8 mouse cellular contexts compared by ENCODE assay signal in the genomic region with DNA sequence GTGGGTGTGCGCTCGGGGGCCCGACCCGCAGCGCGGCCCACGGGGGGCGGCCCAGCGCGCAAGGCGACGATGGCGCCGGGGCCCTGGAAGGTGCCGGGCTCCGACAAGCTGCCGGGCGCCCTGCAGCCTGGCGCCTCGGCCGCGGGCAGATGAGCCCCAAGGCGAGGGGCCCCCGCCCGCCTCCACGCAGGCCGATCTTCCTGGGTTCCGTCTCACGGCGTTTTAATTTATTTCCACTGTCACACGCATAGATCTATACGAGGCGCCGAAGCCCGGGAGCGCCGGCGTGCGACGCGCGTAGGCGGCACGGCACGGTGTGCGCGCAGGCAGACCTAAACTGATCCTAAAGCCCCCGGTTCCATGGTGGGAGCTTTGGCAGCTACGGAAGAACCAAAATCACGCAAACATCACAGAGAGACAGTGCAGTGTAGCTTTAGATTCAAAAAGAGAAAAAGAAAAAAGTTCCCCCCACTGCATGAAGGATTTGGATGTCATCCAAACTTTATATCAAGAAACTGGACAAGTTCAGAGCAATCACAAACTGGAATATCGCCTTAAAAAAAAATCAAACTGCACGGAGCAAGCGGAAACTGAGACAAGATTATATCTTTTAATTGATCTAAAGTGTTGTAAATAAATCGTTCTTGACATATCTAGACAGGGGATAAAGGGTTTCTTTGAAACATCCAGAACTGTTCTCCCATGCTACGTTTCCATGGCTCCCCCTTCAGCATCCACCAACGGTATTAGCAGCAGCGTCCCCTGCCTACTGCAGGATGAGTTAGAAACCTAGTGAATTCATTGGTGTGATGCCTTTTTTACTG.
A peak's percentile ranks its signal among the peaks of the same experiment; 100 is the strongest.
DNase-seq lines count a peak whose midpoint lies in the region; ATAC-seq and TF ChIP-seq lines count a peak whose summit lies in the region.

No protein-coding gene starts in this region.

- peak; percentile 51 for ATAC-seq in forebrain, embryonic 16.5 days
- peak; percentile 24; the same call in 1 of the 2 replicates for ATAC-seq in limb, embryonic 13.5 days (ENCODE audit: low FRiP score, low read depth)
- ATAC-seq in midbrain, postnatal 0 days (ENCODE audit: low FRiP score) = peak; percentile 61

- H3K4me1 ChIP-seq in forebrain, embryonic 16.5 days (replicated peaks; ENCODE audit: control insufficient read depth, insufficient read depth, low read length) = peaks cover 10% of the 10 kb centered on the region
- H3K4me1 ChIP-seq in limb, embryonic 13.5 days = peaks cover 6% of the 10 kb centered on the region; the same call in 1 of the 2 replicates
- no peaks in the 10 kb centered on the region for H3K4me1 ChIP-seq in midbrain, postnatal 0 days (ENCODE audit: insufficient read depth, low read length)

- H3K4me2 ChIP-seq in forebrain, embryonic 16.5 days (ENCODE audit: low read length) = peak overlapping the region; percentile 62
- peak overlapping the region; percentile 76 for H3K4me2 ChIP-seq in limb, embryonic 13.5 days (replicated peaks)
- peak overlapping the region; percentile 91 for H3K4me2 ChIP-seq in midbrain, postnatal 0 days (ENCODE audit: low read depth, low read length, poor library complexity, severe bottlenecking)

- H3K9me3 ChIP-seq in forebrain, embryonic 16.5 days (ENCODE audit: control insufficient read depth, low read length) = no peaks in the 10 kb centered on the region
- H3K9me3 ChIP-seq in limb, embryonic 13.5 days = no peaks in the 10 kb centered on the region
- H3K9me3 ChIP-seq in midbrain, postnatal 0 days (ENCODE audit: low read length) = no peaks in the 10 kb centered on the region

- peak overlapping the region; percentile 98 for H3K27ac ChIP-seq in forebrain, embryonic 16.5 days (ENCODE audit: low read length)
- H3K27ac ChIP-seq in limb, embryonic 13.5 days = peak overlapping the region; percentile 96
- peak overlapping the region; percentile 93 for H3K27ac ChIP-seq in midbrain, postnatal 0 days (ENCODE audit: low read depth, low read length)

- peak overlapping the region; percentile 64 for H3K4me3 ChIP-seq in forebrain, embryonic 16.5 days (replicated peaks; ENCODE audit: low read length)
- peak overlapping the region; percentile 79 for H3K4me3 ChIP-seq in limb, embryonic 13.5 days
- peak overlapping the region; percentile 57 for H3K4me3 ChIP-seq in midbrain, postnatal 0 days (ENCODE audit: low read depth, low read length)

- under 1% methylated on average over 46 of the region's 57 CpGs for WGBS in forebrain, embryonic 16.5 days
- WGBS in limb, embryonic 13.5 days = under 1% methylated on average over 47 of the region's 57 CpGs
- 2% methylated on average over 54 of the region's 57 CpGs for WGBS in midbrain, postnatal 0 days

- H3K9ac ChIP-seq in forebrain, embryonic 16.5 days (replicated peaks; ENCODE audit: low read depth, low read length) = peak overlapping the region; percentile 81
- peak overlapping the region; percentile 95 for H3K9ac ChIP-seq in limb, embryonic 13.5 days
- H3K9ac ChIP-seq in midbrain, postnatal 0 days (replicated peaks; ENCODE audit: low read length, poor library complexity, severe bottlenecking) = peak overlapping the region; percentile 89

- DNase-seq in urinary bladder, adult 18-20 months (ENCODE audit: low spot score in 2 of 2) = peak; percentile 2 to 32
- DNase-seq in urinary bladder, postnatal 10 days (ENCODE audit: low spot score) = no peak
- DNase-seq in cerebellum, adult 11 months = peak; percentile 40
- peak; percentile 70 for DNase-seq in induced T-regulatory cell, adult 2 months (ENCODE audit: low read depth)
- peak; percentile 77 for DNase-seq in midbrain, postnatal 0 days (ENCODE audit: low spot score)
- peak; percentile 52 for DNase-seq in thymus, postnatal 14 days

- H3K36me3 ChIP-seq in forebrain, embryonic 16.5 days (ENCODE audit: control insufficient read depth, insufficient read depth) = 0 out of 2 replicates have a peak, but pooled peaks cover 2% of the 10 kb centered on the region
- H3K36me3 ChIP-seq in limb, embryonic 13.5 days = no peaks in the 10 kb centered on the region
- H3K36me3 ChIP-seq in midbrain, postnatal 0 days (ENCODE audit: insufficient read depth, low read length) = 0 out of 2 replicates have a peak, but pooled peaks cover 3% of the 10 kb centered on the region

- TF ChIP-seq CTCF in midbrain, postnatal 0 days (IDR thresholded peaks at IDR 0.05) = peak; percentile 75

- H3K27me3 ChIP-seq in forebrain, embryonic 16.5 days (replicated peaks; ENCODE audit: control insufficient read depth, insufficient read depth, low read length) = no peaks in the 10 kb centered on the region
- H3K27me3 ChIP-seq in limb, embryonic 13.5 days = no peaks in the 10 kb centered on the region; the same call in 1 of the 2 replicates
- no peaks in the 10 kb centered on the region for H3K27me3 ChIP-seq in midbrain, postnatal 0 days (ENCODE audit: insufficient read depth, low read length)
